Mouse (Mus musculus) MEL (cell line): ENCODE measurements at regions not wholly inside any gene's neighbourhood (a gene's known extent, or its start where the extent isn't known, plus 50 kb on each side); places are given as distances from the start of the nearest gene placed in this dataset.

Experiments
- CTCF ChIP-seq, 3 experiments: IDR thresholded peaks in 2 of 3; conservative IDR thresholded peaks in 1 of 3; 2 replicates each; pipeline ENCODE4 v1.5.1; 2011 to 2012; ENCODE audit warnings: low read length in 3 of 3, low read depth in 2 of 3, mild to moderate bottlenecking in 2 of 3, improper control_type of control experiment in 1 of 3, inconsistent platforms in 1 of 3, mixed read lengths in 1 of 3, moderate library complexity in 1 of 3; ENCODE audit not compliant: control insufficient read depth in 1 of 3, insufficient read depth in 1 of 3, poor library complexity in 1 of 3, severe bottlenecking in 1 of 3
- E2F4 ChIP-seq: IDR thresholded peaks from 2 replicates; pipeline ENCODE4 v1.6.1; 2011; ENCODE audit warnings: low read depth, low read length, improper control_type of control experiment, borderline replicate concordance
- GATA1 ChIP-seq: IDR thresholded peaks from 2 replicates; pipeline ENCODE4 v1.6.1; 2011; ENCODE audit warnings: low read depth, low read length, improper control_type of control experiment
- HCFC1 ChIP-seq: IDR thresholded peaks from 2 replicates; pipeline ENCODE4 v1.6.1; 2012; ENCODE audit warnings: low read depth, mild to moderate bottlenecking, inconsistent platforms, low read length, improper control_type of control experiment, moderate library complexity
- NELFE ChIP-seq: IDR thresholded peaks from 2 replicates; pipeline ENCODE4 v1.6.1; 2011; ENCODE audit warnings: low read depth, low read length, improper control_type of control experiment
- POLR2A ChIP-seq, 2 experiments: IDR thresholded peaks; 2 replicates each; pipeline ENCODE4 v1.6.1; 2011 to 2012; ENCODE audit warnings: low read length in 2 of 2, mild to moderate bottlenecking in 2 of 2, control low read depth in 1 of 2, improper control_type of control experiment in 1 of 2, low read depth in 1 of 2, moderate library complexity in 1 of 2; ENCODE audit not compliant: control insufficient read depth in 1 of 2, insufficient read depth in 1 of 2, poor library complexity in 1 of 2
- RAD21 ChIP-seq: IDR thresholded peaks from 2 replicates; pipeline ENCODE4 v1.6.1; 2011; ENCODE audit warnings: mild to moderate bottlenecking, low read depth, low read length, improper control_type of control experiment
- SIN3A ChIP-seq: IDR thresholded peaks from 2 replicates; pipeline ENCODE4 v1.6.1; 2012; ENCODE audit warnings: low read length, improper control_type of control experiment, inconsistent platforms
- UBTF ChIP-seq: IDR thresholded peaks from 2 replicates; pipeline ENCODE4 v1.6.1; 2012; ENCODE audit warnings: low read depth, mild to moderate bottlenecking, inconsistent platforms, low read length, improper control_type of control experiment, moderate library complexity, borderline replicate concordance; ENCODE audit not compliant: insufficient read depth
- ZKSCAN1 ChIP-seq: IDR thresholded peaks from 2 replicates; pipeline ENCODE4 v1.6.1; 2012; ENCODE audit warnings: low read depth, mild to moderate bottlenecking, inconsistent platforms, low read length, improper control_type of control experiment, moderate library complexity
- ZNF384 ChIP-seq: IDR thresholded peaks from 2 replicates; pipeline ENCODE4 v1.6.1; 2012; ENCODE audit warnings: low read depth, mild to moderate bottlenecking, inconsistent platforms, low read length, improper control_type of control experiment

- no peak for TF ChIP-seq CTCF (IDR thresholded peaks at IDR 0.05 in 2 of 3, conservative IDR thresholded peaks at IDR 0.05 in 1 of 3; ENCODE audit: control insufficient read depth in 1 of 3, insufficient read depth in 1 of 3, low read depth in 2 of 3, low read length in 3 of 3, poor library complexity in 1 of 3, severe bottlenecking in 1 of 3)
- TF ChIP-seq SIN3A = no peak
- no peak for TF ChIP-seq ZKSCAN1
- TF ChIP-seq HCFC1 = no peak
- TF ChIP-seq UBTF = no peak
- no peak for TF ChIP-seq ZNF384
- TF ChIP-seq NELFE = no peak
- no peak for TF ChIP-seq GATA1
- no peak for TF ChIP-seq POLR2A (IDR thresholded peaks at IDR 0.05; ENCODE audit: control insufficient read depth in 1 of 2, insufficient read depth in 1 of 2, low read depth in 1 of 2, low read length in 2 of 2, poor library complexity in 1 of 2)
- TF ChIP-seq E2F4 = no peak
- TF ChIP-seq RAD21 = no peak
Observed at GRCm38 (mm10) chr2:123506162-123506561, 583.6 kb upstream of the Sema6d start.
